Mouse (Mus musculus) midbrain, embryonic 10.5 days (tissue): ENCODE results near the gene Syne1. TPM values are rescaled to one million over a fixed set of nuclear protein-coding genes. Genes with fewer than 3 reads are reported as not detected.

Source experiments
- DNase-seq: peaks from one replicate; pipeline ENCODE4 v3.0.0-alpha.2; 2017; ENCODE audit warnings: low spot score
- H3K27ac ChIP-seq: fragments of 300-500 bp; sonication (generic); replicated peaks from 2 replicates; pipeline ENCODE4 v1.5.1; 2016; ENCODE audit warnings: mild to moderate bottlenecking
- H3K27me3 ChIP-seq: fragments of 300-500 bp; sonication (generic); 2 replicates; pipeline ENCODE4 v1.6.1; 2016; ENCODE audit warnings: low read depth, mild to moderate bottlenecking; ENCODE audit not compliant: poor library complexity, severe bottlenecking
- H3K36me3 ChIP-seq: fragments of 300-500 bp; sonication (generic); 2 replicates; pipeline ENCODE4 v1.6.1; 2016; ENCODE audit warnings: mild to moderate bottlenecking, moderate library complexity
- H3K4me1 ChIP-seq: fragments of 300-500 bp; sonication (generic); 2 replicates; pipeline ENCODE4 v1.6.1; 2016
- H3K4me3 ChIP-seq: fragments of 300-500 bp; sonication (generic); 2 replicates; pipeline ENCODE4 v1.5.1; 2016; ENCODE audit warnings: mild to moderate bottlenecking, moderate library complexity
- H3K9me3 ChIP-seq: fragments of 300-500 bp; sonication (generic); replicated peaks from 2 replicates; pipeline ENCODE4 v1.6.1; 2016; ENCODE audit warnings: mild to moderate bottlenecking
- whole genome bisulfite sequencing: fragments of 180-500 bp; shearing (Covaris S2); methylation state at CpG from one replicate; pipeline ENCODE4 v1.1.7; 2016; 5-methylcytosine and 5-hydroxymethylcytosine counted together
- polyA plus RNA-seq: library from polyadenylated mRNA; unstranded; fragments of >200 nt; fragmentation: Nextera tagmentation; extraction: Ambion mirVana; gene quantifications from 2 replicates; pipeline ENCODE4 v1.2.1, GENCODE M21; 2016

The Syne1 gene
- polyA plus RNA-seq, 1 experiment from 2014 or later = 1.6 TPM

GRCm38 (mm10) chr10:5170425-5170824, 380.9 kb downstream of the Syne1 start:
- Histone ChIP-seq H3K9me3 (no peaks in the 10 kb centered on the region), H3K27ac (no peak overlapping the region), H3K27me3 (no peaks in the 10 kb centered on the region), H3K4me3 (no peak overlapping the region), H3K36me3 (no peaks in the 10 kb centered on the region; the same call in 1 of the 2 replicates), H3K4me1 (no peaks in the 10 kb centered on the region)
- 70% methylated on average over 1 of the region's 1 CpGs for WGBS
- DNase-seq = no peak

- H3K9me3 ChIP-seq = no peaks in the 10 kb centered on the region
- H3K27ac ChIP-seq = no peak overlapping the region
- WGBS = 90% methylated on average over 3 of the region's 3 CpGs
- no peak for DNase-seq
- no peaks in the 10 kb centered on the region for H3K27me3 ChIP-seq
- no peaks in the 10 kb centered on the region; the same call in 1 of the 2 replicates for H3K36me3 ChIP-seq
- H3K4me1 ChIP-seq = no peaks in the 10 kb centered on the region
- no peak overlapping the region for H3K4me3 ChIP-seq
Observed at GRCm38 (mm10) chr10:5167481-5167880, 383.8 kb downstream of the Syne1 start.

GRCm38 (mm10) chr10:5165439-5165838, 385.8 kb downstream of the Syne1 start:
- Histone ChIP-seq H3K4me3 (no peak overlapping the region), H3K27me3 (no peaks in the 10 kb centered on the region), H3K9me3 (no peaks in the 10 kb centered on the region), H3K27ac (no peak overlapping the region), H3K4me1 (no peaks in the 10 kb centered on the region), H3K36me3 (no peaks in the 10 kb centered on the region)
- DNase-seq = no peak
- WGBS = 84% methylated on average over 5 of the region's 5 CpGs

- 72% methylated on average over 6 of the region's 6 CpGs for WGBS
- Histone ChIP-seq H3K36me3 (no peaks in the 10 kb centered on the region), H3K4me1 (no peaks in the 10 kb centered on the region), H3K27ac (no peak overlapping the region), H3K27me3 (no peaks in the 10 kb centered on the region), H3K4me3 (no peak overlapping the region), H3K9me3 (no peaks in the 10 kb centered on the region)
- DNase-seq = no peak
Observed at GRCm38 (mm10) chr10:5163770-5164169, 387.5 kb downstream of the Syne1 start.

- no peaks in the 10 kb centered on the region for H3K36me3 ChIP-seq
- no peak overlapping the region for H3K4me3 ChIP-seq
- no peaks in the 10 kb centered on the region for H3K4me1 ChIP-seq
- H3K9me3 ChIP-seq = no peaks in the 10 kb centered on the region
- H3K27me3 ChIP-seq = no peaks in the 10 kb centered on the region
- DNase-seq = no peak
- no peak overlapping the region for H3K27ac ChIP-seq
- 78% methylated on average over 3 of the region's 3 CpGs for WGBS
Observed at GRCm38 (mm10) chr10:5163286-5163685, 388.0 kb downstream of the Syne1 start.

GRCm38 (mm10) chr10:5161394-5161872, 389.8 kb downstream of the Syne1 start:
- Histone ChIP-seq H3K9me3 (no peaks in the 10 kb centered on the region), H3K27me3 (no peaks in the 10 kb centered on the region), H3K36me3 (no peaks in the 10 kb centered on the region), H3K27ac (no peak overlapping the region), H3K4me3 (no peak overlapping the region), H3K4me1 (no peaks in the 10 kb centered on the region)
- WGBS = 63% methylated on average over 12 of the region's 12 CpGs
- peak; percentile 33 for DNase-seq

- no peaks in the 10 kb centered on the region for H3K4me1 ChIP-seq
- no peak for DNase-seq
- no peaks in the 10 kb centered on the region for H3K27me3 ChIP-seq
- H3K27ac ChIP-seq = no peak overlapping the region
- WGBS = 81% methylated on average over 8 of the region's 8 CpGs
- no peak overlapping the region for H3K4me3 ChIP-seq
- H3K9me3 ChIP-seq = no peaks in the 10 kb centered on the region
- no peaks in the 10 kb centered on the region for H3K36me3 ChIP-seq
Observed at GRCm38 (mm10) chr10:5159679-5160078, 391.6 kb downstream of the Syne1 start.

- 92% methylated on average over 6 of the region's 6 CpGs for WGBS
- Histone ChIP-seq H3K27me3 (no peaks in the 10 kb centered on the region), H3K9me3 (no peaks in the 10 kb centered on the region), H3K36me3 (no peaks in the 10 kb centered on the region), H3K27ac (no peak overlapping the region), H3K4me3 (no peak overlapping the region), H3K4me1 (no peaks in the 10 kb centered on the region)
- no peak for DNase-seq
Observed at GRCm38 (mm10) chr10:5153047-5153446, 398.2 kb downstream of the Syne1 start.

- no peak for DNase-seq
- 88% methylated on average over 5 of the region's 5 CpGs for WGBS
- Histone ChIP-seq H3K27ac (no peak overlapping the region), H3K9me3 (no peaks in the 10 kb centered on the region), H3K4me3 (no peak overlapping the region), H3K4me1 (no peaks in the 10 kb centered on the region), H3K36me3 (peaks cover 4% of the 10 kb centered on the region; the same call in 1 of the 2 replicates), H3K27me3 (no peaks in the 10 kb centered on the region)
Observed at GRCm38 (mm10) chr10:5141471-5141870, 409.8 kb downstream of the Syne1 start.

GRCm38 (mm10) chr10:5139932-5140264, 411.4 kb downstream of the Syne1 start:
- H3K4me1 ChIP-seq = no peaks in the 10 kb centered on the region
- no peak overlapping the region for H3K27ac ChIP-seq
- H3K27me3 ChIP-seq = no peaks in the 10 kb centered on the region
- 91% methylated on average over 4 of the region's 4 CpGs for WGBS
- DNase-seq = no peak
- H3K9me3 ChIP-seq = no peaks in the 10 kb centered on the region
- H3K4me3 ChIP-seq = no peak overlapping the region
- peaks cover 4% of the 10 kb centered on the region; the same call in 1 of the 2 replicates for H3K36me3 ChIP-seq

GRCm38 (mm10) chr10:5139246-5139931, 411.9 kb downstream of the Syne1 start:
- 93% methylated on average over 3 of the region's 3 CpGs for WGBS
- Histone ChIP-seq H3K36me3 (peaks cover 4% of the 10 kb centered on the region; the same call in 1 of the 2 replicates), H3K4me3 (no peak overlapping the region), H3K27ac (no peak overlapping the region), H3K4me1 (no peaks in the 10 kb centered on the region), H3K9me3 (no peaks in the 10 kb centered on the region), H3K27me3 (no peaks in the 10 kb centered on the region)
- DNase-seq = no peak

- Histone ChIP-seq H3K27me3 (no peaks in the 10 kb centered on the region), H3K4me1 (no peaks in the 10 kb centered on the region), H3K36me3 (no peaks in the 10 kb centered on the region), H3K4me3 (no peak overlapping the region), H3K9me3 (no peaks in the 10 kb centered on the region), H3K27ac (no peak overlapping the region)
- WGBS = 95% methylated on average over 3 of the region's 3 CpGs
- DNase-seq = no peak
Observed at GRCm38 (mm10) chr10:5132050-5132449, 419.2 kb downstream of the Syne1 start.

GRCm38 (mm10) chr10:5130495-5130894, 420.8 kb downstream of the Syne1 start:
- Histone ChIP-seq H3K4me3 (no peak overlapping the region), H3K36me3 (no peaks in the 10 kb centered on the region), H3K27ac (no peak overlapping the region), H3K4me1 (no peaks in the 10 kb centered on the region), H3K9me3 (no peaks in the 10 kb centered on the region), H3K27me3 (no peaks in the 10 kb centered on the region)
- no peak for DNase-seq
- WGBS = 92% methylated on average over 1 of the region's 1 CpGs
